Mouse (Mus musculus): ENCODE measurements around the gene Kdelr1. TPM values are rescaled to one million over a fixed set of nuclear protein-coding genes. Genes with fewer than 3 reads are reported as not detected.

The Kdelr1 gene
- polyA plus RNA-seq, 1 experiment, result 281 TPM

DNA sequence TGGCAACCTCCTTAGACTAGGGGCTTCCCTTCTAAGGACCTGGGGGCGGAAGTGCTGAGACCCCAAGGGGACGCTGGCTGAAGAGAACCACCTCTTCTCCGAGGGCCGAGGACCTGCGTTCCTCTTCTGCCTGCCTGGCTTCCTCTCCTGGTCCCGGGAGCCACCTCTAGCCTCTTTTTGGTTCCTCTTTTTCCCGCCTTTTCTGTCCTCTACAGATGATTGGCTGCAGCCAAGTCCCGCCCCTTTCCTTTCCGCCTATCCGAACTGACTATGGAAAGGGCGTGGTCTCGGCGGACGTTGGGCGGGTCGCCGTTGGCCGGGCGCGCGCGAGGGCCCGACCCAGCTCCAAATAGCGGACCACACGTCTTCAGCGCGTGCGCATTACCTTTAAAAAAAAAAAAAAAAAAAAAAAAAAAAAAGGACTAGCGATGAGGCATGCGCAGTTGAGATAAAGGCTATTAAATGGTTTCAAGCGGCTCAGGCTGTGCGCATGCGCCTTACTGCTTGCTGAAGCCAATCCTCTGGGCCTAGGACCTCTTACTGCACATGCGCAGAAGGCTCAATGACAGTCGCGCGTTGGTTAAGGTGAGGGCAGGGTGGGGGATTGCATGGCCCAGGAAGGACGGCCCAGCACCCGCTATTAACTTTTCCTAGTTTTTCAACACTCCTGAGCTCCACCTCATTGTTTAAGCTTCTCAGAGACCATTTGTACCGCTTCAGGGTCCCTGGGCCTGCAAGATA is 24.1 kb downstream of the Kdelr1 start, which contains the start of the genes Syngr4 and Tmem143:
Gene Syngr4, minus strand, starts transcription at position 198 of the 741 bp plus-strand sequence.
Gene Tmem143, plus strand, starts transcription at position 425 of the 741 bp plus-strand sequence.
- no peak for TF ChIP-seq GATA1 (IDR thresholded peaks at IDR 0.05; ENCODE audit: low read length)

DNA sequence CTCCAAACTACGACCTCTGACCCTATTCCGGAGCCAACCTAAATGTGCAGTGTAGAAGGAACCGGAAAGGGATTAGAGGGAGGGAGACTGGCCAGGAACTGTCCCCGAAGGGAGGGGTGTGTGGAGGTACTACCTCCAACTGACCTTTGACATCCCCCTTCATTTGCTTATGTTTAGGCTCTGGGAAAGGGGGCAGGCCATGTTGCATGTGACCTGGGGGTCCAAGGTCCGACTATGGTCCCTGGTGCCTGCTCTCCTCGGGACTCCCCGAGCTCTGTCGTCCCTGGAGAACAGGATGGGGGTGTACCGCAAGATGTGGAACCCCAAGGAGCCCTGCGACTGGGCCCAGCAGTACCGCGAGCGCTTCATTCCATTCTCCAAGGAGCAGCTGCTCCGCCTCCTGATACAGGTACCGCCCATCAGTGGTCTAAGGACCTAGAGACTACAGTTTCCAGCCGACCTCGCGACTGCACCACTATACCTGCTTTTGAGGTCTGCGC is 24.7 kb downstream of the Kdelr1 start:
- no peak for TF ChIP-seq GATA1 (IDR thresholded peaks at IDR 0.05; ENCODE audit: low read length)

DNA sequence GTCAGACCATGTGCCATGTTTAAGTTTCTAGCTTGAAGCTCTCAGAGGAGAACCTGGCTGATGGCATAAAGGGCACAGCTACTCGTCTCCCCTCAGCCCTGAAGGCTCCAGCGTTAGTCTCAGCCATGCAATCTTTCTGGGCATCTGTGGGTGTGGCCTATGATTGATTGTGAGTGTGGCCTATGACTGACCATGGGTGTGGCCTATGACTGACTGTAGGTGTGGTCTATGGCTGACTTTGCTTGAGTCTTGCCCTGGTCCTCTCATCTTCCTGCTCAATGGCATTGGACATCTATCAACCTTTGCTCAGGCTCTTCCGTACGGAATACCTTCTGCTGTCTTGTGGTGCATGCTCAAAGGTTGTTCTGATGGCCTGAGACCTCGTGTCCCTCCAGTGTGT is 29.0 kb downstream of the Kdelr1 start:
- TF ChIP-seq GATA1 (IDR thresholded peaks at IDR 0.05; ENCODE audit: low read length), result no peak

GRCm38 (mm10) chr7:45902481-45903002 is 30.0 kb downstream of the Kdelr1 start:
- TF ChIP-seq GATA1 (IDR thresholded peaks at IDR 0.05; ENCODE audit: low read length), result no peak

GRCm38 (mm10) chr7:45906622-45907021 is 34.0 kb downstream of the Kdelr1 start:
- TF ChIP-seq GATA1 (IDR thresholded peaks at IDR 0.05; ENCODE audit: low read length), result no peak

DNA sequence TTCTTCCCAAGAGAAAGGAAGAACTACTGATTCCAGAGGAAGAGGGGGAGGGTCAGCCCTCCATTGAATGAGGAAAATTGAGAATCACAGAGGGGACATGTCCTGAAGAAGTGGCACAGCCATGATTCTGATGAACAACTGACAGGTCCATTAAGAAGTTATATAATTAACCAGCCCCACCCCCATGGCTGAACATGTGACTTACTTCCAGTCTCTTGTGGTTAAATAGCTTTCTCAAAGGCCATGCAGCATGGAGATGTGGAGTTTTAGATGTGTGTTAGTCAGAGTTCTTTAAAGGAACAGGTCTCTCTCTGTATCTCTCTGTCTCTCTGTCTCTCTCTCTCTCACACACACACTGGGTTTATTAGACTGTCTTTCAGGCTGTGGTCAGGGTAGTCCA is 35.8 kb downstream of the Kdelr1 start:
- no peak for TF ChIP-seq GATA1 (IDR thresholded peaks at IDR 0.05; ENCODE audit: low read length)

GRCm38 (mm10) chr7:45909145-45909544 is 36.6 kb downstream of the Kdelr1 start:
- no peak for TF ChIP-seq GATA1 (IDR thresholded peaks at IDR 0.05; ENCODE audit: low read length)

- no peak for TF ChIP-seq GATA1 (IDR thresholded peaks at IDR 0.05; ENCODE audit: low read length)
Measured at GRCm38 (mm10) chr7:45914067-45914466, 41.5 kb downstream of the Kdelr1 start.

DNA sequence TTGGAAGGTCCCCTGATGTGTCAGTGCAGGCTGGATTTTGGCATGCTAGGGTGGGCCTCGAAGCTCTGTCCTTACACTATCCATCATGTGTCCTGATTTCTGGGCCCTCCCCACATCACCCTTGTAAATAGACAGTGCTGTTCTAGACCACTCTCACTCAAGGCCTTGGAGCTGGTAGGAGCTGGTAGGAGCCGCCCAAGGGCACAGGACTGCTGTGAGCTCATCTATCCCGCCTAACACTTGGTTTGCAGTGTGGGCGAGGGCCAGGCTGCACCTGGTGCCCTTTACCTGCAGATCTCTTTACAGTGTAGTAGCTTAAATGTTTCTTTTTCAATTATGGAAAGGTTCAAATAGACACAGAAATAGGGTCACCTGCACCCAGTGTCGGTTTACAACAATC is 42.4 kb downstream of the Kdelr1 start:
- TF ChIP-seq GATA1 (IDR thresholded peaks at IDR 0.05; ENCODE audit: low read length), result no peak

DNA sequence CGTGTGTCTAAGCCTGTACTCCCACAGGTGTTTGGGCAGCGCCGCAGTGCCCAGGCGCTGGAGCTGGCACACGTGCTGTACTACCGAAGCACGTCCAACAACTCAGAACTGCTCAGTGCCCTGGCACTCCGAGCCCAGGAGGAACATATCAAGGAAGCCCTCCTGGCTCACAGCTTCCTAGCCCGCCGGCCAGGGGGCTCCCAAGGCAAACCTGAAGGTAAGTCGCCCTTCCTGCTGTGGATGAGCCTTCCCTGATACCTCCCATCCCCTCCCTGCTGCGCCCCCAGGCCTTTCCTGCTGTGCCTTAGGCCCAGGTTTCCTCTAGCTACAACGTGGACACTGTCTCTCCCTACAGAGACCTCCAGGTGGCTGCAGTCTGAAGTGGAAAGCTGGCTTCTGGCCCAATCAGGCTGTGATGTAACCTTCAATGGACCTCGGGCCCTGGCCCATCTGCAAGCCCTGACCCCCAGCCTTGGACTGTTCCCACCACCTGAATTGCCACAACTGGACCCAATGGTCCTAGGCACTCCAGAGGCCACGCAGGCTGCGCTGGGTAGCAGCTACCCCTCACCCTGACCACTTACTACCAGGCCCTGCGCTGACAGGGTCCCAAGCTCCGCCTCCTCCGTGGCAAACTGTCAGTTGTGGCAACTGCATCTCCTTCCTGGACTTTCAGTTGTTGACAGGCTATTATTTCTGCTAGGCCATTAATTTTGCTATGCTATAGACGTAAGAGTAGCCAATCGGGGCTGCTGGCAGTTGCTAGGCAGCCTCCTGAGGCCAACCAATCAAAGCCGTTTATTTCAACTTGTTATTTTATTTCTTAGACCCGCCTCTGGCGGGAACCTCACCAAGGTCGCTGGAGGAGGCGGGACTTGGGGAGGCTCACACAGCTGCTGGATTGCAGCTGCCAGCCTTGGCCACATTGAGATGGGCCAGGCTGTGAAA is 43.8 kb downstream of the Kdelr1 start:
- no peak for TF ChIP-seq GATA1 (IDR thresholded peaks at IDR 0.05; ENCODE audit: low read length)

GRCm38 (mm10) chr7:45917004-45917704 is 44.6 kb downstream of the Kdelr1 start:
- TF ChIP-seq GATA1 (IDR thresholded peaks at IDR 0.05; ENCODE audit: low read length), result no peak

GRCm38 (mm10) chr7:45917926-45918325 is 45.4 kb downstream of the Kdelr1 start:
- no peak for TF ChIP-seq GATA1 (IDR thresholded peaks at IDR 0.05; ENCODE audit: low read length)

DNA sequence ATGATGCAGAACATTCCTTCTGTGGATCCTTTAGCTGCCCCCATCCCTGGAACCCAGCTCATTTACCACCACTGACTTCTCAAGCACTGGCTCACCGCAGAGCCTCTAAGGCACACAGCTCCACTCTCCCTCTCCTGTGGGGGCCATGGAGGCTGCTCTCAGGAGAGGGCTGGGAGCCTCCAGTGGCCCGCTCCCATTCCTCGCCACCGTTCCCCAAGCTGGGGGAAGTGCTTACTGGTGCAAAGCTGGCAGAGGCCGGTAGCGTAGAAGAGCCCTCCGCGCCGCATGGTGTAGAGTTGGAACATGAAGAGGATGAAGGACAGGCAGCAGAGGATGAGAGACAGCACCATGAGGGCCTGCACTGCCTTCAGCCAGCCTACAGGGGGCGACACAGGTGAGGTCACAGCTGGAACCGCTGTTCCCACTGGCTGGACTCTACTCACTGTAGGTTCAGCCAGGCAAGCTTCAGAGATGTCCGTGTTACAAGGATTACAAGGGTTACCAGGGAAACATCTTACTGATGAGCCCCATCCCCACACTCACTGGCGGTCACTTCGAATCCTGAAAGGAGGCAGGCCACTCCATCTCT is 46.6 kb downstream of the Kdelr1 start:
- no peak for TF ChIP-seq GATA1 (IDR thresholded peaks at IDR 0.05; ENCODE audit: low read length)

DNA sequence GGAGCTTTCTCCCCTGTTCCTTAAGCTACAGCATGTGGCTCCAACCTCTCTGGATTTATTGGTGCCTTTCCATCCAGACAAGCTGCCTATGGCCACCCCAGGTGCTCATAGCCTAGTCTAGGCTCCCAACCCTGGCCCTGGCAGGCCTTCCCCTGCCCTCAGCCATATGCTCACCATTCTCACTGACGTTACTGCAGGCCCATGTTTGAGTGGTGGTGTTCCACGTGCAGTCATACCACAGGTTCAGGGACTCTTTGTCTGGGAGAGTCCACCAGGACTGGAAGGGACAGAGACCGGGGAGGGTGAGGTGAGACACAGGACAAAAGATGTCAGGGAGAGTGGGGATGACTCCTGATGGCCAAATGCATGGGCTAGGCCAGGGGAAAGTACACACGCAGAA is 47.2 kb downstream of the Kdelr1 start:
- no peak for TF ChIP-seq GATA1 (IDR thresholded peaks at IDR 0.05; ENCODE audit: low read length)
